In the genomic region with DNA sequence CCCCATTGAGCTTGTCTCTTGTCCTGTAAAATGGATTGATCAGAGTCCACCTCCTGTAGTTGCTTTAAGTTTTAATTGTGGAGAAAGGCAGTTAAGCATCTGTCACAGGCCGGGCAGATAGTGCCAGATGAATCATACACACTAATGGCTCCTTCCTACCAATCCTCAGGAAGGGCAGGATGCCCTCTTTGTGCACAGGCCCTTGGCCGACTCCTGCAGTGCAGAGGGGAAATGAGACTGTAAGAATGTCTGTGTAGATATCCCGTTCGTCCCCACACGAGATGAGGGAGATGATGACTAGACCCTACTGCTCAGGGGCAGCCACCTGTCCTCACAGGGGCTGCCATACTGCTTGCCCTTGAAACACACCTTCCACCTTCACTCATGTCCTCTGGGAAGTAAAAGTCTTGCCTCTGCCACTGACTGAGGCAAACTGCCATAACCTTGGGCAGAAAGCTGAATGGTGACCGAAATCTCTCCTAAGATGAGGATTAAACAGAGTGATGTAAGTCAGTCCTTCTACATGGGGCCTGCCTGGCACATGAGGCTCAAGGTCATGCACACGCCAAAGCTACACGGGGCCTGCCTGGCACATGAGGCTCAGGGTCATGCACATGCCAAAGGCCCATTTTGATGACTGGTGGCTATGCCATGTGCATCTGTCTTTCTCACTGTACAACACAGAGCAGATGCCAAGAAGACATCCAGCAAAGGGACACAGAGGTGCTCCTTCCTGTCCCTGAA, we compare ENCODE assay signal across 13 mouse cellular contexts. TPM values are rescaled to one million over a fixed set of nuclear protein-coding genes. Genes with fewer than 3 reads are reported as not detected.
DNase-seq lines count a peak whose midpoint lies in the region; ATAC-seq and TF ChIP-seq lines count a peak whose summit lies in the region.
"Had no signal": no experiment of that assay in that cellular context is flagged by ENCODE, and none has a peak within 500 bp of the region (broad histone marks: within the 10 kb centered on the region; RNA-seq: fewer than 3 reads in every experiment).

No protein-coding gene starts in this region.

- TF ChIP-seq POLR2A in kidney, adult 2 months (IDR thresholded peaks at IDR 0.05; ENCODE audit: low read depth, low read length), result no peak

- WGBS in kidney, adult 2 months, result 47% methylated on average over 8 of the region's 8 CpGs
- WGBS in limb, embryonic 13.5 days, result 84% methylated on average over 8 of the region's 8 CpGs
- 88% methylated on average over 8 of the region's 8 CpGs for WGBS in midbrain, postnatal 0 days
- WGBS in forebrain, embryonic 11.5 days, result 89% methylated on average over 8 of the region's 8 CpGs

- no peak overlapping the region for H3K9ac ChIP-seq in limb, embryonic 13.5 days
- no peak overlapping the region for H3K9ac ChIP-seq in midbrain, postnatal 0 days (replicated peaks; ENCODE audit: low read length, poor library complexity, severe bottlenecking)
- H3K9ac ChIP-seq in forebrain, embryonic 11.5 days (ENCODE audit: low read length), result no peak overlapping the region

- H3K9me3 ChIP-seq in limb, embryonic 13.5 days, result no peaks in the 10 kb centered on the region
- H3K9me3 ChIP-seq in midbrain, postnatal 0 days (ENCODE audit: low read length), result no peaks in the 10 kb centered on the region
- H3K9me3 ChIP-seq in forebrain, embryonic 11.5 days (ENCODE audit: control insufficient read depth, low read length), result no peaks in the 10 kb centered on the region

- no peaks in the 10 kb centered on the region for H3K27me3 ChIP-seq in kidney, adult 2 months (replicated peaks; ENCODE audit: control insufficient read depth, insufficient read depth, low read length)
- no peaks in the 10 kb centered on the region for H3K27me3 ChIP-seq in limb, embryonic 13.5 days
- no peaks in the 10 kb centered on the region for H3K27me3 ChIP-seq in midbrain, postnatal 0 days (ENCODE audit: insufficient read depth, low read length)
- H3K27me3 ChIP-seq in forebrain, embryonic 11.5 days (ENCODE audit: control insufficient read depth, insufficient read depth, low read length), result no peaks in the 10 kb centered on the region

- H3K36me3 ChIP-seq in kidney, adult 2 months (ENCODE audit: control insufficient read depth, insufficient read depth, low read length), result no peaks in the 10 kb centered on the region; the same call in 1 of the 2 replicates
- H3K36me3 ChIP-seq in limb, embryonic 13.5 days, result peaks cover 29% of the 10 kb centered on the region
- peaks cover 9% of the 10 kb centered on the region; the same call in 1 of the 2 replicates for H3K36me3 ChIP-seq in midbrain, postnatal 0 days (ENCODE audit: insufficient read depth, low read length)
- H3K36me3 ChIP-seq in forebrain, embryonic 11.5 days (ENCODE audit: control insufficient read depth, insufficient read depth, low read length), result peaks cover 9% of the 10 kb centered on the region; the same call in 1 of the 2 replicates

- no peak overlapping the region for H3K4me3 ChIP-seq in kidney, adult 2 months (ENCODE audit: insufficient read depth, low read depth, low read length)
- H3K4me3 ChIP-seq in limb, embryonic 13.5 days, result no peak overlapping the region
- no peak overlapping the region for H3K4me3 ChIP-seq in midbrain, postnatal 0 days (ENCODE audit: low read depth, low read length)
- no peak overlapping the region for H3K4me3 ChIP-seq in forebrain, embryonic 11.5 days (ENCODE audit: low read depth, low read length)
- H3K4me3 ChIP-seq: erythroblast, embryonic 14.5 days had no signal

- peaks cover 86% of the 10 kb centered on the region for H3K4me1 ChIP-seq in kidney, adult 2 months (ENCODE audit: control insufficient read depth, insufficient read depth, low read length)
- peaks cover 96% of the 10 kb centered on the region for H3K4me1 ChIP-seq in limb, embryonic 13.5 days
- peaks cover 5% of the 10 kb centered on the region; the same call in 1 of the 2 replicates for H3K4me1 ChIP-seq in midbrain, postnatal 0 days (ENCODE audit: insufficient read depth, low read length)
- H3K4me1 ChIP-seq in forebrain, embryonic 11.5 days (replicated peaks; ENCODE audit: control insufficient read depth, insufficient read depth, low read length), result peaks cover 32% of the 10 kb centered on the region

- H3K27ac ChIP-seq in kidney, adult 2 months (ENCODE audit: insufficient read depth, low read depth, low read length), result peak overlapping the region; percentile 97
- peak overlapping the region; percentile 96 for H3K27ac ChIP-seq in limb, embryonic 13.5 days
- no peak overlapping the region for H3K27ac ChIP-seq in midbrain, postnatal 0 days (ENCODE audit: low read depth, low read length)
- no peak overlapping the region for H3K27ac ChIP-seq in forebrain, embryonic 11.5 days (ENCODE audit: low read depth, low read length)

- no peak for TF ChIP-seq CTCF in kidney, adult 2 months (conservative IDR thresholded peaks at IDR 0.05; ENCODE audit: insufficient read depth, insufficient read length, low read depth, low read length)
- no peak for TF ChIP-seq CTCF in midbrain, postnatal 0 days (IDR thresholded peaks at IDR 0.05)

- H3K4me2 ChIP-seq in limb, embryonic 13.5 days (replicated peaks), result no peak overlapping the region
- no peak overlapping the region for H3K4me2 ChIP-seq in midbrain, postnatal 0 days (ENCODE audit: low read depth, low read length, poor library complexity, severe bottlenecking)
- no peak overlapping the region for H3K4me2 ChIP-seq in forebrain, embryonic 11.5 days (ENCODE audit: low read depth, low read length, severe bottlenecking)

- no peak for ATAC-seq in limb, embryonic 13.5 days (ENCODE audit: low FRiP score, low read depth)
- no peak for ATAC-seq in midbrain, postnatal 0 days (ENCODE audit: low FRiP score)
- no peak for ATAC-seq in forebrain, embryonic 11.5 days (replicated peaks; ENCODE audit: low FRiP score)
- ATAC-seq: activated CD4-positive, CD25-positive, alpha-beta regulatory T cell, adult 4 months; inflammation-experienced regulatory T-cells, adult 6 months had no signal

- DNase-seq in cerebellum, adult 9-10 months, result peak; percentile 38
- no peak for DNase-seq in cerebellum, adult 8-10 months
- DNase-seq in kidney, adult 2 months, result no peak
- no peak for DNase-seq in kidney, adult 8-10 months
- DNase-seq in adrenal gland, postnatal 10 days, result peak; percentile 57
- DNase-seq in midbrain, postnatal 0 days (ENCODE audit: low spot score), result no peak
- DNase-seq in forebrain, embryonic 11.5 days (ENCODE audit: low spot score), result no peak
- DNase-seq: lung, postnatal 4 days; thymus, postnatal 14 days had no signal

RNA-seq across cellular contexts. Expression of gene Actn4, which starts 40.2 kb away (rescaled TPM):
- 340 and 367 TPM in 2 replicates for polyA plus RNA-seq in kidney, adult 2 months (2012; rRNA removed)
- total RNA-seq in adrenal gland, postnatal 10 days (2021), result 100 to 1,000 TPM; 236 to 261 TPM
- polyA plus RNA-seq in limb, embryonic 13.5 days (2015; fragmentation: Nextera tagmentation; extraction: Ambion mirVana), result 270 and 300 TPM in 2 replicates
- 74.7 and 86.9 TPM in 2 replicates for total RNA-seq in midbrain, postnatal 0 days (2014; rRNA removed)
- polyA plus RNA-seq in midbrain, postnatal 0 days (2015; fragmentation: Nextera tagmentation; extraction: Ambion mirVana), result 101 and 105 TPM in 2 replicates
- 182 and 199 TPM in 2 replicates for polyA plus RNA-seq in forebrain, embryonic 11.5 days (2014; fragmentation: Nextera tagmentation; extraction: Ambion mirVana)

RNA-seq across cellular contexts. Expression of gene Capn12, which starts 40.7 kb away (rescaled TPM):
- 0.11 and 0.24 TPM in 2 replicates for polyA plus RNA-seq in kidney, adult 2 months (2012; rRNA removed)
- total RNA-seq in adrenal gland, postnatal 10 days (2021), result under 1 TPM; 0.15 to 0.67 TPM
- polyA plus RNA-seq in limb, embryonic 13.5 days (2015; fragmentation: Nextera tagmentation; extraction: Ambion mirVana), result 0.94 and 0.97 TPM in 2 replicates
- total RNA-seq in midbrain, postnatal 0 days (2014; rRNA removed), result 0.38 and 0.57 TPM in 2 replicates
- 0.26 and 0.41 TPM in 2 replicates for polyA plus RNA-seq in midbrain, postnatal 0 days (2015; fragmentation: Nextera tagmentation; extraction: Ambion mirVana)
- 0.60 and 0.69 TPM in 2 replicates for polyA plus RNA-seq in forebrain, embryonic 11.5 days (2014; fragmentation: Nextera tagmentation; extraction: Ambion mirVana)
- polyA plus RNA-seq: erythroblast, embryonic 14.5 days had no signal

RNA-seq across cellular contexts. Expression of gene Lgals7, which starts 58.2 kb away (rescaled TPM):
- 1.1 and 1.6 TPM in 2 replicates for polyA plus RNA-seq in kidney, adult 2 months (2012; rRNA removed)
- total RNA-seq in adrenal gland, postnatal 10 days (2021), result 1 to 10 TPM; 1.2 to 2.1 TPM
- polyA plus RNA-seq in limb, embryonic 13.5 days (2015; fragmentation: Nextera tagmentation; extraction: Ambion mirVana), result 7.6 and 10.3 TPM in 2 replicates
- total RNA-seq in midbrain, postnatal 0 days (2014; rRNA removed), result 0.38 and 12.5 TPM in 2 replicates
- 3.8 and 4.8 TPM in 2 replicates for polyA plus RNA-seq in midbrain, postnatal 0 days (2015; fragmentation: Nextera tagmentation; extraction: Ambion mirVana)
- 0.52 and 0.88 TPM in 2 replicates for polyA plus RNA-seq in forebrain, embryonic 11.5 days (2014; fragmentation: Nextera tagmentation; extraction: Ambion mirVana)
- polyA plus RNA-seq: erythroblast, embryonic 14.5 days had no signal

RNA-seq across cellular contexts. Expression of gene Eif3k, which starts 59.8 kb away (rescaled TPM):
- polyA plus RNA-seq in kidney, adult 2 months (2012; rRNA removed), result 321 and 343 TPM in 2 replicates
- 100 to 1,000 TPM; 240 to 250 TPM for total RNA-seq in adrenal gland, postnatal 10 days (2021)
- polyA plus RNA-seq in limb, embryonic 13.5 days (2015; fragmentation: Nextera tagmentation; extraction: Ambion mirVana), result 422 and 454 TPM in 2 replicates
- 405 and 482 TPM in 2 replicates for total RNA-seq in midbrain, postnatal 0 days (2014; rRNA removed)
- polyA plus RNA-seq in midbrain, postnatal 0 days (2015; fragmentation: Nextera tagmentation; extraction: Ambion mirVana), result 292 and 309 TPM in 2 replicates
- 341 and 343 TPM in 2 replicates for polyA plus RNA-seq in forebrain, embryonic 11.5 days (2014; fragmentation: Nextera tagmentation; extraction: Ambion mirVana)

RNA-seq across cellular contexts. Expression of gene Map4k1, which starts 60.0 kb away (rescaled TPM):
- polyA plus RNA-seq in kidney, adult 2 months (2012; rRNA removed), result 2.3 and 6.2 TPM in 2 replicates
- total RNA-seq in adrenal gland, postnatal 10 days (2021), result 1 to 10 TPM; 3.3 to 4.9 TPM
- polyA plus RNA-seq in limb, embryonic 13.5 days (2015; fragmentation: Nextera tagmentation; extraction: Ambion mirVana), result 9.5 and 10.0 TPM in 2 replicates
- total RNA-seq in midbrain, postnatal 0 days (2014; rRNA removed), result 5.6 and 17.4 TPM in 2 replicates
- polyA plus RNA-seq in midbrain, postnatal 0 days (2015; fragmentation: Nextera tagmentation; extraction: Ambion mirVana), result 18.2 and 21.0 TPM in 2 replicates
- 5.9 and 6.4 TPM in 2 replicates for polyA plus RNA-seq in forebrain, embryonic 11.5 days (2014; fragmentation: Nextera tagmentation; extraction: Ambion mirVana)

Comparison
In these comparisons a context has a peak if more than half of its experiments do, and no peak if none do; other contexts are left out.
1. DNase-seq: peak in cerebellum, adult 9-10 months (single experiment) and adrenal gland, postnatal 10 days (single experiment); none in cerebellum, adult 8-10 months (single experiment), kidney, adult 2 months (single experiment), kidney, adult 8-10 months (0 of 2), midbrain, postnatal 0 days (single experiment) and forebrain, embryonic 11.5 days (single experiment).
2. H3K27ac ChIP-seq: peak in kidney, adult 2 months (single experiment) and limb, embryonic 13.5 days (single experiment); none in midbrain, postnatal 0 days (single experiment) and forebrain, embryonic 11.5 days (single experiment).